Mouse (Mus musculus) embryonic facial prominence, embryonic 14.5 days (tissue): ENCODE data around the gene Vgf. TPM values are rescaled to one million over a fixed set of nuclear protein-coding genes. Genes with fewer than 3 reads are reported as not detected.

Experiments
- ATAC-seq: fragments of 200-750 bp; cut with Nextera tagmentation; 2 replicates; pipeline ENCODE4 v1.8.0; 2017; ENCODE audit warnings: low read depth, moderate number of reproducible peaks, moderate TSS enrichment
- DNase-seq: peaks from one replicate; pipeline ENCODE4 v3.0.0-alpha.2; 2015; ENCODE audit warnings: low spot score
- H3K27ac ChIP-seq: fragments of 300-500 bp; sonication (generic); replicated peaks from 2 replicates; pipeline ENCODE4 v1.5.1; 2014; ENCODE audit warnings: low read depth, mild to moderate bottlenecking, low read length, moderate library complexity
- H3K27me3 ChIP-seq: fragments of 300-500 bp; sonication (generic); replicated peaks from 2 replicates; pipeline ENCODE4 v1.6.1; 2014; ENCODE audit warnings: low read length; ENCODE audit not compliant: control insufficient read depth, insufficient read depth
- H3K36me3 ChIP-seq: fragments of 300-500 bp; sonication (generic); 2 replicates; pipeline ENCODE4 v1.6.1; 2014; ENCODE audit warnings: low read length, mixed read lengths; ENCODE audit not compliant: control insufficient read depth, insufficient read depth
- H3K4me1 ChIP-seq: fragments of 300-500 bp; sonication (generic); 2 replicates; pipeline ENCODE4 v1.6.1; 2014; ENCODE audit warnings: antibody characterized with exemption, low read length; ENCODE audit not compliant: control insufficient read depth, insufficient read depth
- H3K4me2 ChIP-seq: fragments of 300-500 bp; sonication (generic); 2 replicates; pipeline ENCODE4 v1.6.1; 2014; ENCODE audit warnings: low read depth, mild to moderate bottlenecking, low read length, moderate library complexity, mixed read lengths
- H3K4me3 ChIP-seq: fragments of 300-500 bp; sonication (generic); 2 replicates; pipeline ENCODE4 v1.5.1; 2014; ENCODE audit warnings: low read depth, mild to moderate bottlenecking, low read length
- H3K9ac ChIP-seq: fragments of 300-500 bp; sonication (generic); 2 replicates; pipeline ENCODE4 v1.6.1; 2014; ENCODE audit warnings: low read depth, mild to moderate bottlenecking, low read length, moderate library complexity, mixed read lengths
- H3K9me3 ChIP-seq: fragments of 300-500 bp; sonication (generic); 2 replicates; pipeline ENCODE4 v1.6.1; 2016; ENCODE audit warnings: low read length; ENCODE audit not compliant: control insufficient read depth
- WGBS: fragments of 180-500 bp; shearing (Covaris S2); extraction: QIAGEN DNeasy Blood & Tissue Kit; methylation state at CpG from one replicate; pipeline ENCODE4 v1.1.7; 2014; 5-methylcytosine and 5-hydroxymethylcytosine counted together
- microRNA counts: library from miRNA; unstranded; fragments of <30 nt; microRNA quantifications from one replicate; lab custom pipeline; 2017
- microRNA-seq: library from miRNA; unstranded; fragments of <30 nt; microRNA quantifications from one replicate; pipeline ENCODE4, GENCODE M21; 2016; ENCODE audit warnings: borderline number of aligned reads
- polyA plus RNA-seq: library from polyadenylated mRNA; unstranded; fragments of >200 nt; fragmentation: Nextera tagmentation; extraction: Ambion mirVana; gene quantifications from 2 replicates; pipeline ENCODE4 v1.2.1, GENCODE M21; 2014

The Vgf gene
- polyA plus RNA-seq, 1 experiment from 2014 or later = 1.3 TPM

- Histone ChIP-seq H3K27ac (no peak overlapping the region), H3K4me1 (peaks cover 11% of the 10 kb centered on the region; the same call in 1 of the 2 replicates), H3K9me3 (no peaks in the 10 kb centered on the region), H3K4me2 (no peak overlapping the region), H3K9ac (no peak overlapping the region), H3K27me3 (no peaks in the 10 kb centered on the region), H3K4me3 (no peak overlapping the region), H3K36me3 (no peaks in the 10 kb centered on the region)
- DNase-seq = no peak
- 18% methylated on average over 6 of the region's 6 CpGs for WGBS
- no peak for ATAC-seq
Measured at GRCm38 (mm10) chr5:137078616-137079015, 52.4 kb downstream of the Vgf start.

DNA sequence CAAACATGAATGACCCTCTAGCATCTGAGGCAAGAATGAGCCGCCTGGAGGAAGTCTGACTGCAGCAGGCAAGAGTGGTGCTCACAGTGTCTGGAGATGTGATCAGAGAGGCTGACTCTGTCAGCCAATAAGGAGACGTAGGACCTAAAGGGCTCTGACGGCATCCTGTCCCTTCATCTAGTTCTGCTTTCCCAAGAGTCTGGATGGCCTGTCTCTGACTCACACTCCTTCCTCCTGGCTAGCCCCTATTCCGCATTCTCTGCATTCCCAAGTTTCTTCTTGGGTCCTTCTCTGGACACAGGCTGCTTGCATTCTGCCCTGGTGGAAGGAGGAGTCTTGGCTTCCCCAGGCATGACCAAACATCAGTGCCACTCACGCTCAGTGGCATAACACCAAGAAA is 53.7 kb downstream of the Vgf start:
- H3K27me3 ChIP-seq = no peaks in the 10 kb centered on the region
- no peaks in the 10 kb centered on the region for H3K9me3 ChIP-seq
- H3K4me3 ChIP-seq = no peak overlapping the region
- ATAC-seq (no peak), DNase-seq (no peak)
- no peak overlapping the region for H3K4me2 ChIP-seq
- WGBS = 49% methylated on average over 5 of the region's 5 CpGs
- no peak overlapping the region for H3K9ac ChIP-seq
- no peak overlapping the region for H3K27ac ChIP-seq
- H3K4me1 ChIP-seq = peaks cover 11% of the 10 kb centered on the region; the same call in 1 of the 2 replicates
- no peaks in the 10 kb centered on the region for H3K36me3 ChIP-seq

MicroRNA genes within 50 kb of the gene (microRNA counts, 519-probe panel; counts per million panel counts)
- microRNA mmu-miR-702 (lab: Ali Mortazavi, UCI) = 19.3 counts per million

Small RNA genes within 50 kb of the gene (microRNA-seq; reads per million reads assigned to microRNA genes)
- 45.3 reads per million, percentile 43 among the genes with 10 or more reads in this experiment for gene Mir702

Other genes with a start within 250 kb of the Vgf start
- 92.5 and 125 TPM in 2 replicates for gene Col26a1, start 143.2 kb upstream of the Vgf start, polyA plus RNA-seq
- gene Ift22, start 118.2 kb upstream of the Vgf start, polyA plus RNA-seq = 73.8 and 93.3 TPM in 2 replicates
- gene Fis1, start 73.1 kb upstream of the Vgf start, polyA plus RNA-seq = 266 and 270 TPM in 2 replicates
- gene Cldn15, start 59.8 kb upstream of the Vgf start, polyA plus RNA-seq = 0.77 and 0.97 TPM in 2 replicates
- 51.1 and 62.2 TPM in 2 replicates for gene Plod3, start 39.4 kb upstream of the Vgf start, polyA plus RNA-seq
- 76.6 and 85.8 TPM in 2 replicates for gene Znhit1, start 38.4 kb upstream of the Vgf start, polyA plus RNA-seq
- 136 and 151 TPM in 2 replicates for gene Ap1s1, start 19.7 kb downstream of the Vgf start, polyA plus RNA-seq
- gene Serpine1, start 45.9 kb downstream of the Vgf start, polyA plus RNA-seq = 0.50 and 0.63 TPM in 2 replicates
- gene Trim56, start 89.8 kb downstream of the Vgf start, polyA plus RNA-seq = 8.8 and 8.9 TPM in 2 replicates
- 0.14 TPM in 1 of 2 replicates, not detected in the other for gene Muc3, start 122.9 kb downstream of the Vgf start, polyA plus RNA-seq
- gene Muc3a, start 186.0 kb downstream of the Vgf start, polyA plus RNA-seq = 0.14 and 0.40 TPM in 2 replicates